In genomic region chr17:37276573-37276972, GRCm38 (mm10) we compare ENCODE assay signal across 25 mouse cellular contexts. TPM values are rescaled to one million over a fixed set of nuclear protein-coding genes. Genes with fewer than 3 reads are reported as not detected.
"Had no signal": no experiment of that assay in that cellular context is flagged by ENCODE, and none has a peak within 500 bp of the region (broad histone marks: within the 10 kb centered on the region; RNA-seq: fewer than 3 reads in every experiment).

No protein-coding gene starts in this region.

- H3K4me2 ChIP-seq: neural tube, embryonic 13.5 days; neural tube, embryonic 15.5 days; stomach, embryonic 15.5 days had no signal

- H3K9ac ChIP-seq: neural tube, embryonic 13.5 days; neural tube, embryonic 15.5 days; stomach, embryonic 15.5 days had no signal

- H3K9me3 ChIP-seq: neural tube, embryonic 13.5 days; neural tube, embryonic 15.5 days; stomach, embryonic 15.5 days had no signal

- H3K4me3 ChIP-seq: neural tube, embryonic 13.5 days; neural tube, embryonic 15.5 days; stomach, embryonic 15.5 days had no signal

- H3K27me3 ChIP-seq: neural tube, embryonic 13.5 days; neural tube, embryonic 15.5 days; stomach, embryonic 15.5 days had no signal

- DNase-seq: retina, postnatal 1 day; right cerebral cortex, adult 18-20 months; right cerebral cortex, postnatal 14 days; right cerebral cortex, postnatal 25 days; right cerebral cortex, postnatal 4 days; spleen, adult 18-20 months; thymus, adult 18-20 months; thymus, adult 2 months; thymus, postnatal 14 days; thymus, postnatal 25 days; thymus, postnatal 36 days; thymus, postnatal 4 days had no signal

- H3K4me1 ChIP-seq: neural tube, embryonic 13.5 days; neural tube, embryonic 15.5 days; stomach, embryonic 15.5 days had no signal

- H3K36me3 ChIP-seq: neural tube, embryonic 13.5 days; neural tube, embryonic 15.5 days; stomach, embryonic 15.5 days had no signal

- H3K27ac ChIP-seq: neural tube, embryonic 13.5 days; neural tube, embryonic 15.5 days; stomach, embryonic 15.5 days; stomach, postnatal 0 days had no signal

RNA-seq across cellular contexts. Expression of gene Olfr99, which starts 6.7 kb away (rescaled TPM):
- polyA plus RNA-seq: neural tube, embryonic 13.5 days; neural tube, embryonic 14.5 days; neural tube, embryonic 15.5 days; small intestine, adult 2 months; spleen, adult 2 months; stomach, embryonic 14.5 days; stomach, embryonic 15.5 days; stomach, embryonic 16.5 days; stomach, postnatal 0 days; testis, adult 2 months; thymus, adult 2 months; urinary bladder, adult 2 months had no signal

RNA-seq across cellular contexts. Expression of gene Olfr98, which starts 13.0 kb away (rescaled TPM):
- polyA plus RNA-seq: neural tube, embryonic 13.5 days; neural tube, embryonic 14.5 days; neural tube, embryonic 15.5 days; small intestine, adult 2 months; spleen, adult 2 months; stomach, embryonic 14.5 days; stomach, embryonic 15.5 days; stomach, embryonic 16.5 days; stomach, postnatal 0 days; testis, adult 2 months; thymus, adult 2 months; thymus, postnatal 0 days; urinary bladder, adult 2 months had no signal

RNA-seq across cellular contexts. Expression of gene Olfr101, which starts 27.5 kb away (rescaled TPM):
- total RNA-seq: neutrophil, adult 5-6 weeks had no signal
- polyA plus RNA-seq: neural tube, embryonic 13.5 days; neural tube, embryonic 14.5 days; neural tube, embryonic 15.5 days; small intestine, adult 2 months; spleen, adult 2 months; stomach, embryonic 14.5 days; stomach, embryonic 15.5 days; stomach, embryonic 16.5 days; stomach, postnatal 0 days; testis, adult 2 months; thymus, adult 2 months; thymus, postnatal 0 days; urinary bladder, adult 2 months had no signal

RNA-seq across cellular contexts. Expression of gene Olfr97, which starts 39.4 kb away (rescaled TPM):
- total RNA-seq: neutrophil, adult 5-6 weeks had no signal
- polyA plus RNA-seq: neural tube, embryonic 13.5 days; neural tube, embryonic 14.5 days; neural tube, embryonic 15.5 days; small intestine, adult 2 months; spleen, adult 2 months; stomach, embryonic 14.5 days; stomach, embryonic 15.5 days; stomach, embryonic 16.5 days; stomach, postnatal 0 days; testis, adult 2 months; thymus, adult 2 months; thymus, postnatal 0 days; urinary bladder, adult 2 months had no signal
